Mouse (Mus musculus): ENCODE results near the gene Zfp408. TPM values are rescaled to one million over a fixed set of nuclear protein-coding genes. Genes with fewer than 3 reads are reported as not detected.

Gene Zfp408
- 8.5 and 9.6 TPM in 2 replicates for polyA plus RNA-seq (2015; fragmentation: Nextera tagmentation; extraction: Ambion mirVana)

GRCm38 (mm10) chr2:91649553-91650359, at the start of gene Zfp408, which contains the start of gene Arhgap1:
Zfp408 (minus strand) TSS chr2:91649791.
Arhgap1 (plus strand) TSS chr2:91649860.

GRCm38 (mm10) chr2:91636229-91636628, 13.4 kb downstream of the Zfp408 start, which contains the start of gene F2:
F2 (minus strand) TSS chr2:91636414.

Other genes with a start within 250 kb of the Zfp408 start
- gene 1110051M20Rik, start 205.1 kb downstream of the Zfp408 start, polyA plus RNA-seq (2015; fragmentation: Nextera tagmentation; extraction: Ambion mirVana), result 124 and 134 TPM in 2 replicates
- gene Lrp4, start 192.3 kb downstream of the Zfp408 start, polyA plus RNA-seq (2015; fragmentation: Nextera tagmentation; extraction: Ambion mirVana), result 12.5 and 13.4 TPM in 2 replicates
- 97.0 and 111 TPM in 2 replicates for gene Ckap5, start 123.0 kb downstream of the Zfp408 start, polyA plus RNA-seq (2015; fragmentation: Nextera tagmentation; extraction: Ambion mirVana)
- gene F2, start 13.4 kb downstream of the Zfp408 start, polyA plus RNA-seq (2015; fragmentation: Nextera tagmentation; extraction: Ambion mirVana), result 0.22 and 0.34 TPM in 2 replicates
- 73.2 and 75.9 TPM in 2 replicates for gene Arhgap1, start 69 bp upstream of the Zfp408 start, polyA plus RNA-seq (2015; fragmentation: Nextera tagmentation; extraction: Ambion mirVana)
- 21.9 and 23.8 TPM in 2 replicates for gene Atg13, start 60.8 kb upstream of the Zfp408 start, polyA plus RNA-seq (2015; fragmentation: Nextera tagmentation; extraction: Ambion mirVana)
- gene Harbi1, start 61.1 kb upstream of the Zfp408 start, polyA plus RNA-seq (2015; fragmentation: Nextera tagmentation; extraction: Ambion mirVana), result 11.1 and 13.0 TPM in 2 replicates
- 12.0 and 15.6 TPM in 2 replicates for gene Ambra1, start 80.3 kb upstream of the Zfp408 start, polyA plus RNA-seq (2015; fragmentation: Nextera tagmentation; extraction: Ambion mirVana)

All from neural tube, postnatal 0 days (tissue).